Mouse (Mus musculus): ENCODE measurements around the gene Tns4. TPM values are rescaled to one million over a fixed set of nuclear protein-coding genes. Genes with fewer than 3 reads are reported as not detected.

Gene Tns4
- polyA plus RNA-seq, 1 experiment from 2014 or later: 0.36 TPM

- Histone ChIP-seq H3K36me3 (0 out of 2 replicates have a peak, but pooled peaks cover 6% of the 10 kb centered on the region), H3K4me1 (peaks cover 43% of the 10 kb centered on the region), H3K27ac (peak overlapping the region; percentile 97), H3K4me3 (peak overlapping the region; percentile 84), H3K27me3 (ENCODE audit: insufficient read depth, poor library complexity, severe bottlenecking) (0 out of 2 replicates have a peak, but pooled peaks cover 8% of the 10 kb centered on the region), H3K9me3 (no peaks in the 10 kb centered on the region)
- DNase-seq (ENCODE audit: low spot score): peak; percentile 93
- WGBS: under 1% methylated on average over 15 of the region's 15 CpGs
These were observed 49.3 kb downstream of the Tns4 start for GRCm38 (mm10) chr11:99039782-99040181.

GRCm38 (mm10) chr11:99036254-99036653 is 52.9 kb downstream of the Tns4 start:
- 43% methylated on average over 6 of the region's 6 CpGs for WGBS
- Histone ChIP-seq H3K27ac (no peak overlapping the region), H3K27me3 (ENCODE audit: insufficient read depth, poor library complexity, severe bottlenecking) (peaks cover 9% of the 10 kb centered on the region; the same call in 1 of the 2 replicates), H3K36me3 (no peaks in the 10 kb centered on the region), H3K4me1 (peaks cover 20% of the 10 kb centered on the region), H3K4me3 (no peak overlapping the region), H3K9me3 (no peaks in the 10 kb centered on the region)
- no peak for DNase-seq (ENCODE audit: low spot score)

DNA sequence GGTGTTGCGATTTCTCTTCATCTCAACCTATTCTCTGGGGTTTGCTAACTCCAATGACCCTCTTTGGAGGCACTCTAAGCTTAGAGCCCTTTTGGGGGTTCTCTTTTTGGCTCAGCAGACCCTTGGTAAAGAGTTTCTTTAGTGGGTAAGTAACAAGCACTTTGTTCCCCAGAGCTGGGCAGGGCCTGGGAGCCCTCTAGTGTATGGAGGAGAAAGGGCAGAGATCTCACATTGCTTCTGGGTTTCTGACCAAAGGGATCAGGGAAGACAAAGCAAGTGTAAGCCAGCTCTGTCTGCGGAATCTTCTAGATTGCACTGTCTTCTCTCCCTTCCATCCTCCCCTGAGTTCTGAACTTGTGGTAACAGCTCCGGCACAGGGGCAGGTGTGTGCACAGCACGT is 53.8 kb downstream of the Tns4 start:
- Histone ChIP-seq H3K4me3 (no peak overlapping the region), H3K27ac (peak overlapping the region; percentile 49; the same call in 1 of the 2 replicates), H3K4me1 (peaks cover 11% of the 10 kb centered on the region), H3K27me3 (ENCODE audit: insufficient read depth, poor library complexity, severe bottlenecking) (peaks cover 9% of the 10 kb centered on the region; the same call in 1 of the 2 replicates), H3K36me3 (no peaks in the 10 kb centered on the region), H3K9me3 (no peaks in the 10 kb centered on the region)
- WGBS: 67% methylated on average over 4 of the region's 4 CpGs
- DNase-seq (ENCODE audit: low spot score): no peak

GRCm38 (mm10) chr11:99026899-99027440 is 62.1 kb downstream of the Tns4 start:
- no peaks in the 10 kb centered on the region for H3K27me3 ChIP-seq (ENCODE audit: insufficient read depth, poor library complexity, severe bottlenecking)
- no peak overlapping the region for H3K27ac ChIP-seq
- peaks cover 7% of the 10 kb centered on the region for H3K4me1 ChIP-seq
- H3K4me3 ChIP-seq: no peak overlapping the region
- peak; percentile 52 for DNase-seq (ENCODE audit: low spot score)
- WGBS: 81% methylated on average over 12 of the region's 12 CpGs
- H3K36me3 ChIP-seq: peaks cover 6% of the 10 kb centered on the region
- H3K9me3 ChIP-seq: no peaks in the 10 kb centered on the region

- Histone ChIP-seq H3K27me3 (ENCODE audit: insufficient read depth, poor library complexity, severe bottlenecking) (no peaks in the 10 kb centered on the region), H3K27ac (no peak overlapping the region), H3K9me3 (no peaks in the 10 kb centered on the region), H3K4me3 (no peak overlapping the region), H3K4me1 (peaks cover 9% of the 10 kb centered on the region), H3K36me3 (peaks cover 17% of the 10 kb centered on the region)
- WGBS: 80% methylated on average over 6 of the region's 6 CpGs
- peak; percentile 63 for DNase-seq (ENCODE audit: low spot score)
These were observed 63.2 kb downstream of the Tns4 start for GRCm38 (mm10) chr11:99025878-99026277.

DNA sequence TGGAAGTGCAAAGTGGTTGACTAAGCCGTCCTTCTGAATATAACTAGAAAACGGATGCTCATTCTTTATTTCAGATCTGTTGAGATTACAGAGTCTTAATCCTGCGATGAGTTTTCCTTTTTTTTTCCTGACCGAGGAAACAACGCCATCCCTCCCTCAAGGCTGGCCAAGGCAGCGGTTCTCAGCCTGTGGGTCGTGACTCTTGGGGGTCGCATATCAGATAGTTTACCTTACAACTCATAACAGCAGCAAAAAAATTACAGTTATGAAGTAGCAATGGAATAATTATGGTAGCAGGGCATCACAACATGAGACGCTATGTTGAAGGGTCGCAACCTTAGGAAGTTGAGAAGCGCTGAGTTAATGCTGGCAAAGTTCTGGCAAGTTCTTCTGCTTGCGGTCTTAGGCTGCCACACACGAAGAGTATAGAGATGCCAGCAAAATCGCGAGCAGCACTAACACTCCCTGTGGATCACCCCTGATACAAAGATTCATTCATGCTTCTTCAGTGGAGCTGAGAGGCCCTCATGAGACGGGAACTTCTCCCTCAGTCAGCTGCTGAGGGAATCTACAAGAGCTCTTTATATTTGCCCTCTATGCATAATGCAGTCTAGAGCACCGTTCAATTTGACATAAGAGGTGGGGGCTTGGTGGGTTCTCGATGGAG is 64.5 kb downstream of the Tns4 start:
- peaks cover 9% of the 10 kb centered on the region; the same call in 1 of the 2 replicates for H3K4me1 ChIP-seq
- DNase-seq (ENCODE audit: low spot score): peak; percentile 69
- WGBS: 51% methylated on average over 18 of the region's 18 CpGs
- no peaks in the 10 kb centered on the region for H3K9me3 ChIP-seq
- no peaks in the 10 kb centered on the region for H3K27me3 ChIP-seq (ENCODE audit: insufficient read depth, poor library complexity, severe bottlenecking)
- H3K36me3 ChIP-seq: peaks cover 28% of the 10 kb centered on the region
- H3K4me3 ChIP-seq: peak overlapping the region; percentile 84
- peak overlapping the region; percentile 84 for H3K27ac ChIP-seq

DNA sequence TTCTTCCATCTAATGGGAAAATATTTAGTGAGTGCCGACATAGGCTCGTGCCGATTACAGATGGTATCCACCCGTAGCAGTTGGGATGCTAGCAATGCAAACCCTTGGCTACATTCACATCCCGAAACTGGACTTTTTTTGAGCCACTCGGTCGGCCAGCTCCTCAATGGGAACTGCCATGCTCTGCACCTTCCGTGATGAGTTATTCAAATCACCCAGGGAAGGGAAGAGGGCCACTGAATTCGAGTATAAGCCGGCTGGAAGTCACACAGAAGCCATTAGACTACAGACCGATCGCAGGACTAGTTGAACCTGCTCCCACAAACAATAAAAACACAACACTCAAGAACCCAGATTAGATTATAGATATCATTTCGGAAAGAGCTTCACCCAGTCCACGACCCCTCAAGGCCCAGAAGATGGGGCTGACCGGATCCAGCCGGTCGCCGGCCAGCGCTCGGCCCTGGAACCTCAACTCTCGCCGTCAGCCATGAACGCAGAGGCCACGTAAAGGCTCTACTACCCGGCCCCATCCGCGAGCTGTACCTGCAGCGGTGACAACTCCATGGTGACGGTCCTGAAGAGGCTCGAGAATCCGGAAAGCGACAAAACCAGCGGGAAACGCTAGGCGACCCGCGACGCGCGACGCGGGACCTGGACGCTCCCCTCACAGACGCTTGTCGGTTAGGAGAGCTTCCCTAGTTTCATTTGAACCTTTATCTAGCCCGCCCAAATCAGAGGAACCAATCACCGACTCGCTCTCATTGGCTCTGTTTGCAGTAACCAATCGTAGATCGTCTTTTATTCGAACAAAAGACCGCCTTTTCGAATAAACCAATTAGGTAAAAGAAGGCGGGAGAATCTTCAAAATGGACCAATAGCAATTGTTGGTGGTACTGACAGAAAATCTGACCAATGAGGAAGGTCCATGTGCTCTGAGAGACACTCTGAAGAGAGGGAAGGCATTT is 65.3 kb downstream of the Tns4 start, which contains the start of gene Top2a:
Gene Top2a (minus strand): TSS at position 690 of the 968 bp plus-strand sequence.
- Histone ChIP-seq H3K4me1 (peaks cover 9% of the 10 kb centered on the region; the same call in 1 of the 2 replicates), H3K27ac (peak within 1 kb of the TSS; percentile 95), H3K9me3 (no peaks in the 10 kb centered on the region), H3K4me3 (peak within 1 kb of the TSS; percentile 84), H3K36me3 (peaks cover 36% of the 10 kb centered on the region), H3K27me3 (ENCODE audit: insufficient read depth, poor library complexity, severe bottlenecking) (no peaks in the 10 kb centered on the region)
- peak; percentile 97 for DNase-seq (ENCODE audit: low spot score)
- WGBS: under 1% methylated on average over 54 of the region's 54 CpGs

DNA sequence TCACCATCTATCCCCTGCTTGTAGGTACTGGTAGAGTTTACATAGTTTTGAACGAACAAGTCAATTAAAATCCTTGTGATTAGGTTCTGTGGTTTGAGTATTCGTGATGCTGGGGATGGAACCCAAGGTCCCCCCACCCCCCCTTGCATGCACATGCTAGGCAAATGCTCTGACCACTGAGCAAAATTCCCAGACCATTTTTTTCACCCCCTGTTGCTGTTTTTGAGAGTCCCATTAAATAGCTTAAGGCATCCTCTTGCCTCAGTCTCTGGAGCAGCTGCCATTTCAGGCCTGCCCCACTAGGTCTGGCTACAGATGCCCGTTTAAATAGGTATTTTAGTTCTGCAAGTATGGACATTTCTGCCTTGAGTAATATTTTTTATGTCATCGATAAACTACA is 66.0 kb downstream of the Tns4 start:
- H3K27ac ChIP-seq: peak overlapping the region; percentile 95
- H3K9me3 ChIP-seq: no peaks in the 10 kb centered on the region
- H3K4me1 ChIP-seq: peaks cover 9% of the 10 kb centered on the region; the same call in 1 of the 2 replicates
- H3K4me3 ChIP-seq: peak overlapping the region; percentile 84
- DNase-seq (ENCODE audit: low spot score): peak; percentile 51
- H3K36me3 ChIP-seq: peaks cover 42% of the 10 kb centered on the region
- WGBS: 11% methylated on average over 4 of the region's 4 CpGs
- H3K27me3 ChIP-seq (ENCODE audit: insufficient read depth, poor library complexity, severe bottlenecking): no peaks in the 10 kb centered on the region

DNA sequence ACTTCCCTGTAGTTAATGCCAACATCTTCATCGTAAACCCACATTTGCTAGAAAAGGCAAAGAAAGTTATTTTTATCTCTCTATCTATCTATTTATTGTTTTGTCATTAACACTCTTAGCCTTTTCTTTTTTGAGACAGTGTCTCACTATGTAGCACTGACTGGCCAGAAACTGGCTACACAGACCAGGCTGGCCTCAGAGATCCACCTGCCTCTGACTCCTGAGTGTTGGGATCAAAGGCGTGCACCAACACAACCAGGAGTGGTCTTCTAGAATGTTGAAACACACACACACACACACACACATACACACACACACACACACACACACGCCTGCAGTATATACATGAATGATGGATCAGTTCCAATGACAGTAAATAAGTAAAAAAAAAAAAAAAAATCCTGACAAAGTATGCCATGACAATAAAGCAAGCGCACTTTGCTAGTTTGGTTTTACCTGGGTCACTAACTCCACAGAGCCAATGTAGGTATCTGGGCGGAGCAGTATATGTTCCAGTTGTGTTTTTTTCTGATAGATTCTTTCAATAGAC is 66.6 kb downstream of the Tns4 start:
- 80% methylated on average over 5 of the region's 5 CpGs for WGBS
- Histone ChIP-seq H3K27ac (no peak overlapping the region), H3K4me1 (peaks cover 9% of the 10 kb centered on the region; the same call in 1 of the 2 replicates), H3K4me3 (peak overlapping the region; percentile 84), H3K9me3 (no peaks in the 10 kb centered on the region), H3K27me3 (ENCODE audit: insufficient read depth, poor library complexity, severe bottlenecking) (no peaks in the 10 kb centered on the region), H3K36me3 (peaks cover 49% of the 10 kb centered on the region)
- peak; percentile 75 for DNase-seq (ENCODE audit: low spot score)

DNA sequence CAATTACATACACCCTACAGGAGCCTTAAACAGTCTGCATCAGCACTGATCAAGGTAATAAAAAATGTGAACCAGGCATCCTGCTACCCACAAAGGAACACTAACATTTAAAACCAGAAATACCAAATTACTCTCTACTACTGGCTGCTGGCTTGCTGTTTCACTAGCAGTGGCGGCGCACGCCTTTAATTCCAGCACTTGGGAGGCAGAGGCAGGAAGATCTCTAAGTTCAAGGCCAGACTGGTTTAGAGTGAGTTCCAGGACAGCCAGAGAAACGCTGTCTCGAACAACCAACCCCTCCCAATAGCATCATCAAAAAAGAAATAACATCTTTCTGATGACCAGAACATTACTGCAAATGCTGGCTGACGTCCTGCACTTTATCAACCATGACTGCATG is 69.3 kb downstream of the Tns4 start:
- Histone ChIP-seq H3K36me3 (peaks cover 74% of the 10 kb centered on the region), H3K27me3 (ENCODE audit: insufficient read depth, poor library complexity, severe bottlenecking) (no peaks in the 10 kb centered on the region), H3K9me3 (no peaks in the 10 kb centered on the region), H3K27ac (no peak overlapping the region), H3K4me3 (no peak overlapping the region), H3K4me1 (peaks cover 9% of the 10 kb centered on the region; the same call in 1 of the 2 replicates)
- 98% methylated on average over 6 of the region's 6 CpGs for WGBS
- DNase-seq (ENCODE audit: low spot score): peak; percentile 59
